Mouse (Mus musculus): Measurements from ENCODE around the gene Ugt2b38.

DNA sequence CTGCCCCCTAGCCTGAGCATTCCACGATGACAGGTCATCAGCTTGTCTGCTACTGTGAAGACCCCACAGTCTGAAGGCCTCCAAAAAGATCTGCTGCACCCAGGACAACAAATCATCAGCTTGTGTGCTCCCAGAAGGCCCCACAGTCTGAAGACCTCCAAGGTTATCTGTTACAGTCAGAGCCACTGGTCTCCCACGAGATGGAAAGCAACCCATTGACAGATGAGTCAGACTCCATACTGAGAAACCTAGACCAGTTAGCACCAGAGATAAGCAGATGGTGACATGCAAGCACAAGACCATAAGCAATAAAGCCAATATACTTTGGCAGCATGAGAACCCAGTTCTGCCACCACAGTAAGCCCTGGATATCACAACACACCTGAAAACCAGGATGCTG is 43.8 kb downstream of the Ugt2b38 start:
- TF ChIP-seq CTCF (conservative IDR thresholded peaks at IDR 0.05; ENCODE audit: insufficient read depth, insufficient read length, low read depth, low read length) (no peak), POLR2A (IDR thresholded peaks at IDR 0.05; ENCODE audit: low read depth, low read length) (no peak)

Data from kidney, adult 2 months (tissue).